ENCODE assay signal across 8 mouse cellular contexts in genomic region chr6:120667422-120667781, GRCm38 (mm10). TPM values are rescaled to one million over a fixed set of nuclear protein-coding genes. Genes with fewer than 3 reads are reported as not detected.
DNase-seq lines count a peak whose midpoint lies in the region; ATAC-seq and TF ChIP-seq lines count a peak whose summit lies in the region.

No protein-coding gene starts in this region.

- DNase-seq in lung, embryonic 14.5 days: no peak
- DNase-seq in lung, adult 18-20 months: no peak
- DNase-seq in layer of hippocampus, postnatal 25 days (ENCODE audit: extremely low spot score in 1 of 2, low spot score in 1 of 2): no peak
- DNase-seq in right cerebral cortex, postnatal 10 days (ENCODE audit: low spot score in 2 of 2): no peak
- DNase-seq in right cerebral cortex, postnatal 14 days: no peak

- H3K9ac ChIP-seq in lung, embryonic 14.5 days: peak overlapping the region; percentile 83
- peak overlapping the region; percentile 75 for H3K9ac ChIP-seq in intestine, embryonic 16.5 days (ENCODE audit: low read depth, low read length)
- peak overlapping the region; percentile 89 for H3K9ac ChIP-seq in neural tube, embryonic 13.5 days

- H3K27me3 ChIP-seq in lung, embryonic 14.5 days (ENCODE audit: insufficient read depth, low read length): no peaks in the 10 kb centered on the region
- peaks cover 5% of the 10 kb centered on the region; the same call in 1 of the 2 replicates for H3K27me3 ChIP-seq in intestine, embryonic 16.5 days (replicated peaks; ENCODE audit: control insufficient read depth, insufficient read depth, low read length)
- H3K27me3 ChIP-seq in neural tube, embryonic 13.5 days: 0 out of 2 replicates have a peak, but pooled peaks cover 7% of the 10 kb centered on the region

- no peak for TF ChIP-seq POLR2A in embryonic fibroblast, embryonic 13.5 days (IDR thresholded peaks at IDR 0.05; ENCODE audit: low read depth, low read length)

- TF ChIP-seq CTCF in lung, embryonic 14.5 days (IDR thresholded peaks at IDR 0.05; ENCODE audit: low read depth): no peak
- TF ChIP-seq CTCF in embryonic fibroblast, embryonic 13.5 days (IDR thresholded peaks at IDR 0.05; ENCODE audit: borderline replicate concordance, insufficient read depth, low read length): no peak

- peak overlapping the region; percentile 76 for H3K4me3 ChIP-seq in lung, embryonic 14.5 days (ENCODE audit: low read depth, low read length)
- peak overlapping the region; percentile 53; the same call in 1 of the 2 replicates for H3K4me3 ChIP-seq in embryonic fibroblast, embryonic 13.5 days (ENCODE audit: insufficient read depth, low read length)
- peak overlapping the region; percentile 75 for H3K4me3 ChIP-seq in intestine, embryonic 16.5 days (ENCODE audit: low read length)
- peak overlapping the region; percentile 77 for H3K4me3 ChIP-seq in neural tube, embryonic 13.5 days

- peak overlapping the region; percentile 96 for H3K4me2 ChIP-seq in lung, embryonic 14.5 days
- H3K4me2 ChIP-seq in intestine, embryonic 16.5 days (ENCODE audit: low read depth, low read length): peak overlapping the region; percentile 98
- H3K4me2 ChIP-seq in neural tube, embryonic 13.5 days: peak overlapping the region; percentile 95

- H3K9me3 ChIP-seq in lung, embryonic 14.5 days (ENCODE audit: low read depth, low read length): no peaks in the 10 kb centered on the region
- no peaks in the 10 kb centered on the region for H3K9me3 ChIP-seq in intestine, embryonic 16.5 days (ENCODE audit: control insufficient read depth, low read length)
- no peaks in the 10 kb centered on the region for H3K9me3 ChIP-seq in neural tube, embryonic 13.5 days

- WGBS in lung, embryonic 14.5 days: under 1% methylated on average over 7 of the region's 7 CpGs
- WGBS in intestine, embryonic 16.5 days: 2% methylated on average over 7 of the region's 7 CpGs
- 1% methylated on average over 7 of the region's 7 CpGs for WGBS in neural tube, embryonic 13.5 days

- ATAC-seq in lung, embryonic 14.5 days (ENCODE audit: insufficient read depth): no peak
- ATAC-seq in intestine, embryonic 16.5 days: no peak
- ATAC-seq in neural tube, embryonic 13.5 days (ENCODE audit: low read depth): no peak

- no peaks in the 10 kb centered on the region for H3K4me1 ChIP-seq in lung, embryonic 14.5 days (ENCODE audit: insufficient read depth)
- H3K4me1 ChIP-seq in embryonic fibroblast, embryonic 13.5 days (ENCODE audit: control insufficient read depth, insufficient read depth, low read length): no peaks in the 10 kb centered on the region
- peaks cover 6% of the 10 kb centered on the region for H3K4me1 ChIP-seq in intestine, embryonic 16.5 days (ENCODE audit: control insufficient read depth, insufficient read depth, low read length)
- H3K4me1 ChIP-seq in neural tube, embryonic 13.5 days (replicated peaks): peaks cover 29% of the 10 kb centered on the region

- H3K36me3 ChIP-seq in lung, embryonic 14.5 days (ENCODE audit: insufficient read depth): no peaks in the 10 kb centered on the region
- H3K36me3 ChIP-seq in intestine, embryonic 16.5 days (ENCODE audit: control insufficient read depth, insufficient read depth, low read length): no peaks in the 10 kb centered on the region
- no peaks in the 10 kb centered on the region for H3K36me3 ChIP-seq in neural tube, embryonic 13.5 days

- peak overlapping the region; percentile 97 for H3K27ac ChIP-seq in lung, embryonic 14.5 days (ENCODE audit: low read depth)
- no peak overlapping the region for H3K27ac ChIP-seq in embryonic fibroblast, embryonic 13.5 days (ENCODE audit: insufficient read depth, low read length)
- no peak overlapping the region for H3K27ac ChIP-seq in intestine, embryonic 16.5 days (ENCODE audit: low read length)
- peak overlapping the region; percentile 98 for H3K27ac ChIP-seq in neural tube, embryonic 13.5 days (replicated peaks)

RNA-seq across cellular contexts. Expression of gene Cecr2, which starts 1.2 kb away (rescaled TPM):
- 3.8 and 4.1 TPM in 2 replicates for polyA plus RNA-seq in lung, embryonic 14.5 days (2014; fragmentation: Nextera tagmentation; extraction: Ambion mirVana)
- polyA plus RNA-seq in embryonic fibroblast, embryonic 13.5 days (2011; ENCODE audit: insufficient read length, low read depth, missing spikeins): not detected in 2 replicates
- 0.54 and 0.61 TPM in 2 replicates for polyA plus RNA-seq in intestine, embryonic 16.5 days (2015; fragmentation: Nextera tagmentation; extraction: Ambion mirVana)
- 7.1 and 7.9 TPM in 2 replicates for polyA plus RNA-seq in neural tube, embryonic 13.5 days (2015; fragmentation: Nextera tagmentation; extraction: Ambion mirVana)
- 10 to 100 TPM in 1 of 2 experiments, 1 to 10 TPM in 1; 9.6 to 13.5 TPM for total RNA-seq in layer of hippocampus, postnatal 25 days (2021)

Comparison
In these comparisons a context has a peak if more than half of its experiments do, and no peak if none do; other contexts are left out.
1. H3K27ac ChIP-seq: peak in lung, embryonic 14.5 days (single experiment) and neural tube, embryonic 13.5 days (single experiment); none in embryonic fibroblast, embryonic 13.5 days (single experiment) and intestine, embryonic 16.5 days (single experiment).
2. Peak in every context shown above with its lines, with median percentiles within 50 percentile points of each other: H3K4me2 ChIP-seq, H3K4me3 ChIP-seq and H3K9ac ChIP-seq.